Mouse (Mus musculus) limb, embryonic 14.5 days (tissue): ENCODE measurements around the gene Gpatch1. TPM values are rescaled to one million over a fixed set of nuclear protein-coding genes. Genes with fewer than 3 reads are reported as not detected.

Experiments used
- ATAC-seq: fragments of 200-750 bp; cut with Nextera tagmentation; 2 replicates; pipeline ENCODE4 v1.8.0; 2017; ENCODE audit warnings: low read depth, moderate number of reproducible peaks, moderate TSS enrichment; ENCODE audit not compliant: low FRiP score
- DNase-seq: peaks from one replicate; pipeline ENCODE4 v3.0.0-alpha.2; 2015; ENCODE audit warnings: low spot score
- H3K27ac ChIP-seq: fragments of 300-500 bp; sonication (generic); replicated peaks from 2 replicates; pipeline ENCODE4 v1.5.1; 2014; ENCODE audit warnings: low read depth, mild to moderate bottlenecking, low read length, moderate library complexity, mixed read lengths
- H3K27me3 ChIP-seq: fragments of 300-500 bp; sonication (generic); 2 replicates; pipeline ENCODE4 v1.6.1; 2014; ENCODE audit warnings: low read length, mixed read lengths; ENCODE audit not compliant: control insufficient read depth, insufficient read depth
- H3K36me3 ChIP-seq: fragments of 300-500 bp; sonication (generic); 2 replicates; pipeline ENCODE4 v1.6.1; 2014; ENCODE audit warnings: mild to moderate bottlenecking, low read length, moderate library complexity, mixed read lengths; ENCODE audit not compliant: control insufficient read depth, insufficient read depth
- H3K4me1 ChIP-seq: fragments of 300-500 bp; sonication (generic); 2 replicates; pipeline ENCODE4 v1.6.1; 2014; ENCODE audit warnings: antibody characterized with exemption, low read length, mixed read lengths; ENCODE audit not compliant: control insufficient read depth, insufficient read depth
- H3K4me2 ChIP-seq: fragments of 300-500 bp; sonication (generic); replicated peaks from 2 replicates; pipeline ENCODE4 v1.6.1; 2014; ENCODE audit warnings: low read depth, mild to moderate bottlenecking, low read length, moderate library complexity; ENCODE audit not compliant: severe bottlenecking
- H3K4me3 ChIP-seq: fragments of 300-500 bp; sonication (generic); replicated peaks from 2 replicates; pipeline ENCODE4 v1.5.1; 2014; ENCODE audit warnings: low read length
- H3K9ac ChIP-seq: fragments of 300-500 bp; sonication (generic); 2 replicates; pipeline ENCODE4 v1.6.1; 2014; ENCODE audit warnings: mild to moderate bottlenecking, low read depth, low read length, moderate library complexity; ENCODE audit not compliant: severe bottlenecking
- H3K9me3 ChIP-seq: fragments of 300-500 bp; sonication (generic); 2 replicates; pipeline ENCODE4 v1.6.1; 2016; ENCODE audit warnings: low read length; ENCODE audit not compliant: control insufficient read depth
- POLR2A ChIP-seq: fragments of 200-500 bp; IDR thresholded peaks from 2 replicates; pipeline ENCODE4 v1.8.0; 2012; ENCODE audit warnings: inconsistent platforms, mild to moderate bottlenecking, moderate library complexity, borderline replicate concordance; ENCODE audit not compliant: insufficient read depth, insufficient read length; ENCODE audit errors: extremely low read depth
- WGBS: fragments of 180-500 bp; shearing (Covaris S2); extraction: QIAGEN DNeasy Blood & Tissue Kit; methylation state at CpG from one replicate; pipeline ENCODE4 v1.1.7; 2014; 5-methylcytosine and 5-hydroxymethylcytosine counted together
- polyA plus RNA-seq, 2 experiments: library from polyadenylated mRNA; depleted of rRNA in 1 of 2; stranded (reverse) in 1 of 2; unstranded in 1 of 2; fragments of >200 nt; fragmentation: Nextera tagmentation in 1 of 2; extraction: Ambion mirVana in 1 of 2; gene quantifications; 2 replicates each; pipeline versions ENCODE4 v1.2.1 to v1.2.3; 2012 to 2014

Gpatch1 gene
- polyA plus RNA-seq, 2 experiments: 12.8 to 15.8 TPM

DNA sequence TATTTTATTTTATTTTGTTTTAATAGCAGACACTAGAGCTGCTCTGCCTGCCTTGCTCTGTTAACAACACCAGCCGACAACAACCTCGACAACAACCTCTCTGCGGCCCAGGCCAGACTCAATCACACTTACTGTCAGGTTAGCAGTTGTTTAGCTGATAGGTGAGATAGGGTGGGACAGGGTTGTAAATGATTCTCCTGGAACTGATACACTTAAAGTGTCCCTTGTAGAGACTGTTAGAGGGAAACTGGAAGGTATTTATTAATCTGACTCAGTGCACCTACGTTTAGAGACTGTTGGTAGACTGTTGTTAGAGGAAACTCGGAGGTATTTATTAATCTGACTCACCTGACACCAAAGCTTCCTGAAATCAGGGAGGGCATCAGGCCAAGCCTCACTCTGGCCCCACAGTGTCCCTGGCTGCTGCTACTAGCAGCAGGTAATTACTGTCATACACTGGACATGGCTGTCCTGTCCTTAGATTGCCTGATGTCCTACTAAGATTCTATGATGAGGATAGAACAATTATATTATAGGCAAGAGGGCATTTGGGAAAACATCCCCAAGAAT is 37.1 kb upstream of the Gpatch1 start:
- ATAC-seq: no peak
- H3K27me3 ChIP-seq: no peaks in the 10 kb centered on the region
- H3K27ac ChIP-seq: no peak overlapping the region
- no peaks in the 10 kb centered on the region for H3K4me1 ChIP-seq
- no peak for DNase-seq
- H3K9ac ChIP-seq: no peak overlapping the region; the same call in 1 of the 2 replicates
- no peak overlapping the region for H3K4me3 ChIP-seq
- no peak for TF ChIP-seq POLR2A
- no peaks in the 10 kb centered on the region for H3K9me3 ChIP-seq
- no peak overlapping the region for H3K4me2 ChIP-seq
- 43% methylated on average over 5 of the region's 5 CpGs for WGBS
- H3K36me3 ChIP-seq: no peaks in the 10 kb centered on the region

DNA sequence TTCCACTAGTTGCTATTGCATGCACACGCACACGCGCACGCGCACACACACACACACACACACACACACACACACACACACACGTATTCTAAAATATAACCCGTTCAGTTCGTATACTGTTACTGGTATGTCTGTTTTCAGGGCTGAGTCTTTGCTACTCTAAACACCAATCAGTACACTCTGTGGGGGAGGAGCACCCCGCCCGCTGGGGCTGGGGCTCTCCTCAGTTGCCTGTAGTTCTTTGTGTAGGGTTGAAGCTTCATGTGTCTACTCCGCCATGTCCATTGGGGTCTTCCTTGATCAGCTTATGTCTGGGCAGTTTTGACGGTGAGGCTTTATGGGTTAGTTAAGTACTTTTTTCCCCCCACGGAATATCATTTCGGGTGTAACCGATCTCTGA is 35.1 kb upstream of the Gpatch1 start:
- H3K4me1 ChIP-seq: no peaks in the 10 kb centered on the region
- no peak for TF ChIP-seq POLR2A
- no peak for ATAC-seq
- H3K9ac ChIP-seq: no peak overlapping the region
- no peak for DNase-seq
- H3K36me3 ChIP-seq: no peaks in the 10 kb centered on the region
- no peak overlapping the region for H3K4me2 ChIP-seq
- no peaks in the 10 kb centered on the region for H3K27me3 ChIP-seq
- H3K9me3 ChIP-seq: no peaks in the 10 kb centered on the region
- H3K27ac ChIP-seq: no peak overlapping the region
- 92% methylated on average over 15 of the region's 15 CpGs for WGBS
- H3K4me3 ChIP-seq: no peak overlapping the region

DNA sequence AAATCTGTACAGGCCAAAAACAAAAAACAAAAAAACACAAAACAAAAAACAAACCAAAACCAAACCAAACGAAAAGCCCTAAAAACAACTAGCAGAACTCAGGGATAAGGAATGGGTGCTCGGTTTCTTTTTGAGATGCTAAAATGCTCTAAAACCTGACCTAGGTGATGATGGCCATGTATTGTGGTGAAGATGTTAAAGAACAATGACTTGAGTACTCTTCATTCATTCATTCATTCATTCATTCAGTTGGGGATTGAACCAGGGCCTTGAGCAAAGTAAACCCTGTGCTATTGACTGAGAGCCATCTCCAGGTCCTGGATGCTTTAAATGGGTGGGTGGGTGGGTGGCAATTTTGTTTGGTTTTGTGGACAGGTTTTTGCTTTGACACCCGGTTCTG is 32.9 kb upstream of the Gpatch1 start:
- Histone ChIP-seq H3K4me3 (no peak overlapping the region), H3K27me3 (no peaks in the 10 kb centered on the region), H3K4me2 (no peak overlapping the region), H3K9ac (no peak overlapping the region), H3K4me1 (no peaks in the 10 kb centered on the region), H3K27ac (no peak overlapping the region), H3K36me3 (no peaks in the 10 kb centered on the region), H3K9me3 (no peaks in the 10 kb centered on the region)
- DNase-seq (no peak), ATAC-seq (no peak)
- WGBS: 93% methylated on average over 3 of the region's 3 CpGs
- TF ChIP-seq POLR2A: no peak

DNA sequence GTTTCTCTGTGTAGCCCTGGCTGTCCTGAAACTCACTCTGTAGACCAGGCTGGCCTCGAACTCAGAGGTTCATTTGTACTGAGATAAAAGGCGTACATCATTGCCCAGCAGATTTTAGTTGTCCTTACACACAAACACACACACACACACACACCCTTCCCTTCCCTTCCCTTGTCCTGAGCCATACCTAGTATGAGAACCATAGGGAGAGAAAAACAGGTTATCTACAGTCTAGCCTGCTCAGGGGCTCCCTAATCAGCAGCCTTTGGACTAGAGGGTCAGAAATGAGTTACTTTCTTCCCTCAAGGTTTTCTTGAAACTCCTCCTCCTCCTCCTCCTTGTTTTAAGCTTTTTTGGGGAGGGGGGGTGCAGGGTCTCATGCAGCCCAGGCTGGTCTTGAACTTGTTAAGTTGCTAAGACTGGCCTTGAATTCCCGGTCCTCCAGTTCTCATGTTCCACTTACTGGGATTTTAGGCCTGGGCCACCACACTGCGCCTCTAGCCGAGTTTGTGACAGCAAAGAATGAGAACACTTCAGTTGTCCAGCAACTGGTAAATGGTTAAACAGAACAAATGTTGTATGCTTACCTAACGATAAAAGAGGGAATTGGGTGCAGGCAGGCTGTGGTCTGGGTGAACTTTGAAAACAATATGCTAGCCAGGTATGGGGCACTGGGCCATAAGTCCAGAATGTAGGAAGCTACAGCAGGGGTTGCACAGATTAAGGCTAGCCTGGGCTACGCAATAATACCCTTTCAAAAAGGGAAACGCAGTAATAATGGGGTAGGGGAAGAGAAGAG is 31.8 kb upstream of the Gpatch1 start:
- Histone ChIP-seq H3K27ac (no peak overlapping the region), H3K4me2 (no peak overlapping the region), H3K9me3 (no peaks in the 10 kb centered on the region), H3K9ac (no peak overlapping the region), H3K4me1 (no peaks in the 10 kb centered on the region), H3K4me3 (no peak overlapping the region), H3K27me3 (no peaks in the 10 kb centered on the region), H3K36me3 (no peaks in the 10 kb centered on the region)
- ATAC-seq (no peak), DNase-seq (no peak)
- WGBS: 93% methylated on average over 8 of the region's 8 CpGs
- no peak for TF ChIP-seq POLR2A

DNA sequence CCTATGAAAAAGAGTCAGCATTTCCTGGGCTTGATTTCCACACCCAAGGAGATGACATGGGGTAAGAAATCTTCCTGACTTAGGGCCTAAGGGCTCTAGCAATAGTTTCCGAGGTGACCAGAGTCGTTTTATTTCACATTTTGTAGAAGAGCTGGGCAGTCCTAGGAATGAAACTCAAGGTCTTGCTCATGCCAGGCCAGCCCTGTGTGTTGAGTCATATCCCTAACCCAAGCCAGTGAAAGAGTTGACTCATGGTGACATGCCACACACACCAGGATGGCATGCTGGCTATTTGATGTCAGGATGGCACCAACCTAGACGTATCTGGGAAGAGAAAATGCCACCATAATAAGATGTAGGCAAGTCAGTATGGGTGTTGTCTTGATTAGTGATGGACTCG is 30.8 kb upstream of the Gpatch1 start:
- DNase-seq: no peak
- no peak overlapping the region for H3K4me2 ChIP-seq
- ATAC-seq: no peak
- H3K9ac ChIP-seq: no peak overlapping the region
- WGBS: 84% methylated on average over 4 of the region's 4 CpGs
- H3K4me1 ChIP-seq: no peaks in the 10 kb centered on the region
- no peak overlapping the region for H3K27ac ChIP-seq
- no peaks in the 10 kb centered on the region for H3K36me3 ChIP-seq
- no peaks in the 10 kb centered on the region for H3K27me3 ChIP-seq
- H3K4me3 ChIP-seq: no peak overlapping the region
- no peaks in the 10 kb centered on the region for H3K9me3 ChIP-seq
- TF ChIP-seq POLR2A: no peak
